Mouse (Mus musculus) layer of hippocampus, adult 18-20 months (tissue): Measurements from ENCODE around the gene Ptprm. TPM values are rescaled to one million over a fixed set of nuclear protein-coding genes. Genes with fewer than 3 reads are reported as not detected.

Experiments used
- DNase-seq, 2 experiments: peaks; one replicate each; pipeline ENCODE4 v3.0.0; 2022; ENCODE audit warnings: low spot score in 2 of 2
- total RNA-seq, 2 experiments: library from RNA; stranded (reverse); gene quantifications; 2 replicates each; pipeline ENCODE4 v1.2.3; 2021

Ptprm gene
- total RNA-seq, 2 experiments from 2014 or later = 21.9 to 22.7 TPM

GRCm38 (mm10) chr17:67150441-67150840 is 203.8 kb downstream of the Ptprm start:
- DNase-seq = no peak

- DNase-seq = no peak
These were observed 212.0 kb downstream of the Ptprm start for GRCm38 (mm10) chr17:67142183-67142756.

GRCm38 (mm10) chr17:67140502-67140901 is 213.8 kb downstream of the Ptprm start:
- DNase-seq = no peak

DNA sequence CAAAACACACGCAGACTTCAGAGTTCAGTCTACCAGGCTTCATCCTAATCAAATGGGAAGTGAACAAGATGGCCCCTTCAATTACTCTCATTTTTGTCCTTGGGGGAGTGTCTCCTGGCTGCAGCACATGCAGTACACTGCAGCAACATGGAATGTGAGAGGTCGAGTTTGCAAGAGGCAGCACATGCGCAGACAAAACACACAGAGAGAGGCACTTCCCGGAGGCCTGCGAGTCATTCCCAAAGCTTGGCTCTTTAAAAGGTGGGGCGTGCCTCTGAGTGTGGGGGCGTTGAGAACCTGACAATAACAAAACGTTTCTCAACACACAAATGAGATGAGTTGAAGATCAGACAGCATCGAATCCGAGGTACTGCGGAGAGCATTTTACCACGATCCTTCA is 215.3 kb downstream of the Ptprm start:
- no peak for DNase-seq

DNA sequence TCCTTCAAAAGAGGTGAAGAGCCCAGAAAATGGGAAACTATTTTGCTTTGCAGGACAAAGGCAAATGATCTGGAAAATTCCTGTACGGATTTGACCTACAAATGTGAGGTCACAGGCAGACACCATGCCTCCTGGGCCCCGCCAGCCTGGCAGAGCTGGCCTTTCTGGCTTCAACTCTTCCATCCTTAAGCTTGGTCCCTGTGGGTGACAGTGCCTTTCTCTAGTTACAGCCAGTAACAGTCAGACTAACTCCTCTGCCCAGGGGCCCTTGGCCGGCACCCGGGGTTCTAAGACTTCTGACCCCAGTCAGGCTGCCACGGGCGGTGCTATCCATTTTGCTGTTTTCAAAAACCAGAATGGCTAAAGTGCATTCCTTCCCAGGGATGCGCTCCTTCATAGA is 217.4 kb downstream of the Ptprm start:
- no peak for DNase-seq

GRCm38 (mm10) chr17:67136421-67136820 is 217.8 kb downstream of the Ptprm start:
- DNase-seq = no peak

DNA sequence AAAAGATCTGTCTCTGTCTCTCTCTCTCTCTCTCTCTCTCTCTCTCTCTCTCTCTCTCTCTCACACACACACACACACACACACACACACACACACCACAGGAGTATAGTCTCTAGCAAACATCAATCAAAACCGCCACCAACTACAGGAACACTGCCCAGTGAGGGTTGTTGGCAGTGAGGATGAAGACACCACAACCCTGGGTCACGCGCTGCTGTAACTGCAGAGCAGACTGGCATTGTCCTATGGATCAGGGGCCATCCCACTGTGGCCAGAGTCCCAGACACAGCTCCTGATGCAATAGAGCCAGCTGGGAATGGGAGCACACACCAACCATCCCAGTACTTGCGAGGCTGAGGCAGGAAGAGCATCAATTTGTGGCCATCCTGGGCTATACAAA is 220.0 kb downstream of the Ptprm start:
- DNase-seq = no peak

- DNase-seq = peak in 1 of 2 experiments; percentile 32
These were observed 220.7 kb downstream of the Ptprm start for GRCm38 (mm10) chr17:67133440-67134103.

GRCm38 (mm10) chr17:67133026-67133425 is 221.2 kb downstream of the Ptprm start:
- no peak for DNase-seq

- DNase-seq = peak; percentile 57 to 81
These were observed 226.7 kb downstream of the Ptprm start for GRCm38 (mm10) chr17:67127530-67127929.

DNA sequence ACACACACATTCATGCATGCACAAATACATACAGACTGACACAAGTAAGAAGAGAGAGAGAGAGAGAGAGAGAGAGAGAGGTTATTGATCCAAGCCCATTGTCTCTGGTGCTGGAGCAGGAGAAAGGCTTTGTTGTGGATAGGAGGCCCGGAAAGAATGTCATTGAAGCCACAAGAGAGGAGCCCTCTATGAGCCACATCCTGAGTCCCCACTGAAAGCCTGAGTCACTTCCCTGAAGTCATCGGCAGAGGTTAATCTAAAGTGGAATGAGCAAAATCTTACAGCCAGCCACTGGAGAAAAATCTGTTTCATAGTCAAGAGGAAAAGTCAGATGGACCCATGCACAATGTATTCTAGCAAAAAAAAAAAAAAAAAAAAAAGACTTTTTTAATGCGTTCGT is 228.7 kb downstream of the Ptprm start:
- no peak for DNase-seq

GRCm38 (mm10) chr17:67124294-67124693 is 230.0 kb downstream of the Ptprm start:
- DNase-seq = no peak

DNA sequence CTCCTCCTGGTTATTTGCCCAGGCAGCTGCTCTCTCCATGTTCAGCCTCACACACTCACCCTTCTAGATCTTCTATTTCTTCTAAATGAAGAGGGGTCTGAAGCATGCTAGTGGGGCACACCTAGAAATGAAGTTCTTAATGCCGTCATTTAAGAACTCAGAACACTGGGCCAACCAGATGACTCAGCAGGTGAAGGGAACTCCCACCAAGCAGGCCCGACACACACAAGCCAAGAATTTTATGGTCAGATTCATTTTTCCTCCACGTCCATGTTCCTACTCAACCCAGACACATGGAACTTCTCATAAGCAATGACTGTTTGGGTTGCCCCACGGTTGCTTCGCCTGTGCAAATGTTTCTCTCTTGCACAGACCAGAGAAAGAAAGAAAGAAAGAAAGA is 230.5 kb downstream of the Ptprm start:
- no peak for DNase-seq

DNA sequence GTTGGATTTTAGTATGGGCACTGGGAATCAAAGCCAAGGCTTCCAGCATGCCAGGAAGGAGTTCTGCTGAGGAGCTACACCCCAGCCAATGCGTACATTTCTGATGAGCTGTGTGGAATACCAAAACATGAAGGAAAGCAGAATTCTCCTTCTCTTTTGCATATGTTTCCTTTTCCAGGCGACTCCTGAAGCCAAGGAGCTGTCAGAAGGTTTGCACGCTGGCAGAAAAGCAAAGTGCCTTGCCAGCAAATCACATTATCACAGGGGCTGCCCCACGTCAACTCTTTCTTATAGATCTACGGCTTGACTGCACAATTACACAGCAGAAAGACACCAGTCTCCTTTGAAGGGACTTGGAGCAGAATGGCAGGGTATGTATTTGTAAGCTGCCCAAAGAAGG is 233.4 kb downstream of the Ptprm start:
- no peak for DNase-seq

DNA sequence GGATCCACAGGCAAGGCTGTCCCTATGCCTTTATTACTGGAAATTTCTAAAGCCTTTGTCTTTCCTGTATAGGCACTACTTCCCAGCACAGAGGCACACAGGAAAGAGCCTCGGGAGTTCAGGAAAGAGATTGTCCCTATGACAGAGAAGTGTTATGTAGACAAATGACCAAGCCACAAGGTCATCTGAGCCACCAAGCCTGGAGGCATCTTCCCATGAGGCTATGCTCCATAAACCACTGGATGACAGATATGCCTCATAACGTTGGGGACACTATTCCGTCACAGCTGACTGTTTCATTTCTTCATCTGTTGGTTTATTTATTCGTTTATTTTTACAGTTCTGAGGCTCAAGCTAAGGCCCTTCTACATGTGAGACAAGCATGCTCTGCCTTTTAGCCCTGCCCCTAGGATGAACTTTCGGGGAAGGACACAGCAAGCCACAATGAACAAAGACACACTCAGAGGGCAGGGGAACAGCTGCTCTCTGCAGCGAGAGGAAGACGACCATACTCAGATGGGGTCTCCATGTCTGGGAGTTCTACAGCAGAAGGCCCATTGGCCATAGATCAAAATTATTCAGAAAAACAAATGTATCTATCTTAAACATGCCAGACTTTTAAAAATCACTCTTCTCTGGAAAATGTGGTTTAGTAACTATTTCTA is 235.4 kb downstream of the Ptprm start:
- no peak for DNase-seq

DNA sequence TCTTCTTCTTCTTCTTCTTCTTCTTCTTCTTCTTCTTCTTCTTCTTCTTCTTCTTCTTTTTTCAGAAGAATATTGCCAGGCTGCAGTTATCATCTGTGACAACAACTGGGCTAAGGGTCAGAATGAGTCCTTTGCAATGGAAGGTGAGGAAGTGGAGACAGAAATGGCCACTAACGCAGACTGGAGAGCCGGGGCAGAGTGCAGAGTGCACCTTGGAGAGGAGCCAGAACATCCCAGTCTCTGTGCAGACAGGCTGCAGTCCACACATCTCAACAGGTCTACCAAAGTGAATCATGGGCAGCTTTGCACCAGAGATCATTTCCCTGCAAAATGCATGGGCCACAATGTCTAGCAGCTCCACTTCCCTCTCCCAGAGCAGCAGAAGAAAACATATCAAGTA is 239.4 kb downstream of the Ptprm start:
- no peak for DNase-seq

DNA sequence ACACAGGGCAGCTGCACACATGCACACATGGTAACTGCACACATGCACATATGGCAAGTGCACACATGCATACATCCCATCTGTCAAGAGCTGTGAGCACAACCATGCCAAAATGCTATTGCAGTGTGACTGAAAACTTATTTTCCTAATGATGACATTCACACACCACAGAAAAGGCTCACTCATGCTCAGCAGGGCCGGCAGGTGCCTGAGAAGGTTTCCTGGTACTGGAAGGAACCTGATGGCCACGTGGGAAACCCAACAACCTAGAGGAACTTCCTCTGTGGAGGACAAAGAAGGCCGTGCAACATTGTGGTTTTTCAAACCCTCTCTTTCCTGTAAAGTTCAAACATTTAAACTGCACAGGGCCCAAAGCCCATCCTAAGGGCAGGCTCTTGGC is 241.6 kb downstream of the Ptprm start:
- no peak for DNase-seq

GRCm38 (mm10) chr17:67106176-67106575 is 248.1 kb downstream of the Ptprm start:
- DNase-seq = no peak

GRCm38 (mm10) chr17:67102051-67102450 is 252.2 kb downstream of the Ptprm start:
- no peak for DNase-seq

DNA sequence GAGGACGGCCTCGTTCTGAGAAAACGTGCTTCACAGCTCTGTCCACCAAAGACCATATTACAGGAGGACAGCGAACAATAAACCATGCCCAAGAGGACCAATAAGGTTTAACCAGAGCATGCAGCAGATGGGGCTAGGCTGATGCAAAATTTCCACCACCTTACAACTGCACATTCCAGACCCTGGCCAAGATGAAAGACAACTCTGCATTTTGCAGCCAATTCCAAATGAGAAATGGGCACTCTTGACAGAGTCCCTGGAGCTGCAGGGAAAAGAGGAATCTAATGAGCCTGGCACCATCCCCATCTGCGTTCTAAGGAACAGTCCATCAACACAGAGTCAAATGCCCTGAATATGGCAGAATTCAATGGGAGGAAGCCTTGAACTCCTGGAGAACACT is 263.3 kb downstream of the Ptprm start:
- DNase-seq = no peak

DNA sequence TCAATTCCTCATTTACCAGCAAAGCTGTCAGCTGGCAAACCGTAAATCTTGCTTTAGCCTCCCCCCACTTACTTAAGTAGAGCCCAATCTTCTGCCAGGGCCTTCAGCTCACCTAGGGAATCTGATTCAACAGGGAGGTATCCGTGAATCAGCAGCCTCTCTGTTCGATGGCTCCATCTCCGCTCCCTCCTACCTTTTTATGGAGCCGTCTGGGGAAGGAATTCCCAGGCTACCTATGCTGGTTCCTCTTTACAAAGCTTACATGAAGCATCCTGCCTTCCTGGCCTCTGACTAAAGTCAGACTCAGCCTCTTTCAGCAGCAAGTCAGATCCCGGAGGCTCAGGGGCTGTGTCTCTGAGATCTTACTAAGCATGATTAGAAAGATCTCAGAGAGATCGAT is 264.1 kb downstream of the Ptprm start:
- no peak for DNase-seq

DNA sequence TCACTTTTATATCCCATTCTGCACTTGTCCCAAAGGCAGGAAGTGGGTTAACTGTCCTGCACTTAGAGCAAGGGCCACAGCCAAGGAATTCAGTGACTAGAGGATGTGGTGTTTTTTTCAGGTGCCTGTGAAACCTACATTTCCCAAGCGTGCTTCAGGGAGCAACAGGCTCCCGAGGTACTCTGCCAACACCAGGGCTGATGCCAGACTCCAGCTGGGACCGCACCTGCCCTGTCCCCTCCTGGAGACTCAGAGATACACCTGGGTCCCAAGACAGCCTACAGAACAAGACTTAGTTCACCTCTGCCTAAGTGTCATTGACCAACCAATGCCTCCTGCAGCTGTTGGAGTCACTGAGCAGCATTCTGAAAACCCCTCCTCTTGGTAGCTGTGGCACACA is 264.6 kb downstream of the Ptprm start:
- DNase-seq = no peak

GRCm38 (mm10) chr17:67087585-67087984 is 266.7 kb downstream of the Ptprm start:
- DNase-seq = no peak
